Mouse (Mus musculus) gastrocnemius, postnatal 10 days (tissue): ENCODE data around the gene Olfr622. TPM values are rescaled to one million over a fixed set of nuclear protein-coding genes. Genes with fewer than 3 reads are reported as not detected.

ENCODE experiments used
- DNase-seq: peaks from one replicate; pipeline ENCODE4 v3.0.0; 2021; ENCODE audit warnings: mixed read lengths
- long read RNA-seq, 2 experiments: library from polyadenylated mRNA; stranded (forward); transcript quantifications; one replicate each; pipeline ENCODE4 v2.0.0; 2021
- total RNA-seq, 2 experiments: library from RNA; stranded (reverse); gene quantifications; 2 replicates each; pipeline ENCODE4 v1.2.3; 2021

Gene Olfr622
- not detected for total RNA-seq
- long read RNA-seq, experiment 1, result 0 reads
- long read RNA-seq, experiment 2, result 0 reads

DNA sequence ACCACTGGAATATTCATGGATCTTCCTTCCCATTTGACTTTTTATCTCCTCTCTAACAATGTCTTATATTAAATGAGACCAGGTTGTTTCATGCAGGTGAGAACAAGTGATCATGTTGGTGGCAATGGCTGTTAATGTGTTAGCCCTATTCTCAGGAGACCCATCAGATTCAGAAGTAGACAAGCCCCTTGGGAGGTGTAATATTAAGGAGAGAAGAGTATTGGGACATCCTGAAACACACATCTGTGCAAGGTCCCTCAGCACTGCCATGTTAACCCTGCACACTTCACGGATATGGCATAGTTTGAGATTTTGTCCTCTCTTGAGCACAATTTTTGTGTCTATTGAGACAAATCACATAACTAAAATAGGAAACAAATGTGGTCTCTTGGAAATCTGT, at the start of gene Olfr622:
TSS of gene Olfr622 (minus strand) at position 101 of the 400 bp plus-strand sequence.
- DNase-seq, result no peak

DNA sequence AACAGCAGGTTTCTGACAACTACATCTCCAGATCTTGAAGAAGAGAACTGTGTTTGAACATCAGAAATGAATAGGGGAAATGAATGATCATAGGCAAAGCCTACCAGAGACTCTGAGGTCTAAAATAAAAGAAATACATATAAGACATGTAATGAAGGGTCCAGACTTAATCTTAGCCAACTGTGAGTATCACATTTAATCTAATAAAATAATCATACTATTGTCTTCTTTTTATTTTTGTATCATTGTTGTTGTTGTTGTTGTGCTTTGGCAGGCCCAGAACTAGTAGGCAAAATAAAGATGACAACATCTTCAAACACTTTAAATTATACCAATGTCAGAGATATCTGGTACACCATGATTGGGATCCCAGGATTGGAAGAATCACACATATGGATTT, 39.9 kb upstream of the Olfr622 start, which contains the start of gene Olfr625-ps1:
TSS of gene Olfr625-ps1 (plus strand) at position 301 of the 400 bp plus-strand sequence.
- DNase-seq, result no peak

DNA sequence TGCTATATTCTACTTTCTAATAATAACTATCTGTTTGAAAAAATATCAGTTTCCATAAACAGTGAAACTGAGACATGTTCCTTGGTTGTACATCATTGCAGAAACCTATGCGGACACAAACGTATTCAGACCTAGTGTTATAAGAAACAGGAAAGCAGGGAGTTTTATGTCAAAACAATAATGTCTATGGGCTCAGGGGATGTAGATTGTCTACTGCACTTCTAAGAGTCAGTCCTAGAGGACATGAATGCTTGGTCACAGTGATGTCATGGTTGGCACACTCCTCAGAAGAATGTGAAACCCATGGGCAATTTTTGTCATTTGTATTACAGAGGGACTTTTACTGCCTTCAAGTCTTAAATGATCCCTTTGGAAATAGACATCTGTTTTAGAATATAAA, 28.6 kb upstream of the Olfr622 start, which contains the start of gene Olfr624:
TSS of gene Olfr624 (minus strand) at position 101 of the 400 bp plus-strand sequence.
- DNase-seq, result no peak

DNA sequence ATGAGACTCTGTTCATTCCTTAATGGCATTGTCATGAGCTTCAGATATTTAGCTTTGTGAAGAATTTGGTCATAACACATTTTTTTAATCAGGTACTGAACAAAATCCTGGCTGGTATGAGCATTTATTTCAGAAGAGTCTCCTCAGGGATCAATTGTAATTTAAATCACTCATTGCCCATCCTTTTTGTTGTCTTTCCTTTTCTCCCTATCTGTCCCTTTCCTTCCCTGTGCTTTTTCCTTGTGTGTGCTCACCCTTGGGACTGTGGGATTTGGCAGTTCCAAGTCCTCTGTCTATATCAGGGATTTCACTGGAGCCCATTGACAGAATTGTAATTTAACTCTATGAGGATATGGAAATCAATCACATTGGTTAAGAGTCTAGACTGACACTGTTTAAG, 21.1 kb upstream of the Olfr622 start, which contains the start of gene Olfr623:
TSS of gene Olfr623 (minus strand) at position 101 of the 400 bp plus-strand sequence.
- no peak for DNase-seq

DNA sequence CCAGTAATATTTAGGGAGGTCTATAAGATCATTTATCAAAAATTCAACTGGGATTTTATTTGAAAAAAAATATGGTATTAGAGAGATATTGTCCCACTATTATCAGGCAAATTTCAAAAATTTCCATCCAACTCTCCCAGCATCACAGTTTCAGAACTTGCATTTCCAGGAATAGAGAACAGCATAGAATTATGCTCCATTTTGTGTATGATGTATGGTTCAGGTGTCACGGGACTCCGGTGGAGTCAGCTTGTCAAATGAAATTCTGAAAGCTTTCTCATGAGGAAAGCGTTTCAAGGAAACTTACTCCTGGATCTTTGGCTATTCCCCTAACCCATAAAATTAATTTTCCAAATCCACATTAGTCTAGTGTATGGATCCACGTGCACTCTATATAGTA, 1.6 kb upstream of the Olfr622 start:
- no peak for DNase-seq

DNA sequence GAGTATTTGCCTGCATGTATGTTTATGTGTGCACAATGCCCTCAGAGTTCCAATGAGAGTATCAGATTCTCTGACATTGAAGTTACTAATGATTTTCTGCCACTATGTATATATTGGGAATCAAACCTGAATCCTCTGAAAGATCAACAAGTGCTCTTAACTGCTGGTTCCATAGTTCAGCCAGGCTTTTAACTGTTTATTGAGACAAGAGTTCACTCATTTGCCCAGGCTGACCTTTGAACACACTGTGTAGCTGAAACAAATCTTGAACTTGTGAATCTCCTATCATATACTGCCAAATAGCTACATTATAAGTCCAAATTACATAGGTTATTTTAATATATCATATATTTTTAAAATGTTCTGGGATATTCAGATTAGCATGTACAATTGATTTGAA, 5.7 kb downstream of the Olfr622 start:
- no peak for DNase-seq

DNA sequence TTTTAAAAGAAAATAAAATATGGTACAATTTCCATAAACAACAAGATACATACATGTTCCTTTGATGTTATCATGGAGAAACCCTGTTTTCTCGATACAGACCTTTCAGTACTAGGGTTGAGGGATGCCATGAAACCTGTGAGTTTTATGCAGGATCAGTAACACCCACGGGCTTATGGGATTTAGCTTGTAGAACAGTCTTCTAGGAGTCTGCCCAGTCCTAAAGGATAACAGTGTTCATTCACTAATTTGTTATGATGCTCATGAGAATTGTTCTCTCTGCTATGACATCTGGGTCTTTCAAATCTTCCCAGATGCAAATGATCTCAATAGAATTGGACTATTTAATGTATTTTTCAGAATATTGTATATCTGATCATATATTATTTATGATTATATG, 30.1 kb downstream of the Olfr622 start, which contains the start of gene Olfr620:
TSS of gene Olfr620 (minus strand) at position 101 of the 400 bp plus-strand sequence.
- no peak for DNase-seq

DNA sequence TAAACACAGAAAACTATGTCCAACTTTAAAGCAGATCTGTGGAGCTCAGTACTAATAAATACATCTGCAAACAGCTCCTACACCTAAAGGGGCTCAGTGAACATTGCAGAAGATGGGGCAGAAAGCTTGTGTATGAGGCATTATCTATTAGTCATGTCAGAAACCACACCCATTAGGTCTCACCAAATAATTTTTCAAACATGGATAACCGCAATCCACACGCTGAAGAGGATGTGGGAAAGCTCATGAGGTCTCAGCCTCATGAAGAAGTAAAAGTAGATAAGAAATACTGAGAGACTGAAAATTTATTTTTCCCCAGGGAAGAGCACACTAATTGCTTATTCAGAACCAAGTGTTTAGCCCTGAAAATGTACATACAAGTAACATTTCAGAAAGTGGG, 35.1 kb downstream of the Olfr622 start:
- no peak for DNase-seq

DNA sequence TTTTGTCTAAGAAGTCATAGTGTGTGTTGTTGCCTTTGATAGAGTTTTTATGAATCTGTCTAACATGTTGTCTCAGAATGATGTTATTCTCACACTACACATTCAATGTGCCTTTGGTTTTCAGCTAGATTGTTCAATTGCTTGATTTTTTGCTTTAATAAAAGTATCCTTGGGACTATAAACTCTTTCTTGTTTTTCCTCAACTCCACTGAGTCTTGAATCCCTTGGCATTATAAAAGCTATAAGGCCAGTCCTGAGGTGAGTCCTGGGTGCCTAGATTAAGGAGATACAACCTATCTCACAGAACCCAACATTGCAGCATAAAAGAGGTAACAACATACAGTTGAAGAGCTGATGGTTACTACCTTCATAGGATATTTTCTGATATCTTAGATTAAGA, 42.2 kb downstream of the Olfr622 start, which contains the start of gene Olfr619:
TSS of gene Olfr619 (plus strand) at position 301 of the 400 bp plus-strand sequence.
- DNase-seq, result no peak

DNA sequence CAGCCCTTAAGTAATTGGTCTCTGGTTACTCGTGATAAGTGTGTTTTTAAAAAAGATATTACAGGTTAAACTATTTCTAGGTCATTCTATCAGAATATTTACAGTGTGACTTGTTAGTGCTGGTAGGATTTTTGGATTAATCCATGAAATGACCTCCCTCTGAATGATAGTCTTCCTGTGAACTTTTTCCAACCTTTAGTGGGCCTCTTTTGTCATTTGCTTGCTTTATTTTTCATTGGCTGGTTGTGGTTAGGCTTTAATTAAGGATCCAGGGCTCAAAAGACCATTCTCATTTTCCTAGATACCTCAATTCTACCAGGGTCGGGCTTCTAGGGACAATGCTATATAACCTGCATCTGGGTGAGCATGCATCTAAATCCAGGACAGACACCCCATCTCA, 52.7 kb downstream of the Olfr622 start, which contains the start of gene Olfr618:
TSS of gene Olfr618 (plus strand) at position 301 of the 400 bp plus-strand sequence.
- DNase-seq, result no peak

Other genes with a start within 250 kb of the Olfr622 start
- gene Usp17lc, start 227.6 kb downstream of the Olfr622 start, total RNA-seq, result not detected
- gene Olfr605, start 197.3 kb downstream of the Olfr622 start, total RNA-seq, result not detected
- gene Olfr606, start 193.7 kb downstream of the Olfr622 start, total RNA-seq, result not detected
- gene Olfr607, start 178.6 kb downstream of the Olfr622 start, total RNA-seq, result not detected
- not detected for gene Olfr608, start 172.8 kb downstream of the Olfr622 start, total RNA-seq
- not detected for gene Olfr609, start 144.6 kb downstream of the Olfr622 start, total RNA-seq
- not detected for gene Olfr610, start 130.6 kb downstream of the Olfr622 start, total RNA-seq
- not detected for gene Olfr611, start 121.9 kb downstream of the Olfr622 start, total RNA-seq
- not detected for gene Olfr612, start 100.0 kb downstream of the Olfr622 start, total RNA-seq
- gene Olfr613, start 94.6 kb downstream of the Olfr622 start, total RNA-seq, result not detected
- gene Olfr615, start 86.6 kb downstream of the Olfr622 start, total RNA-seq, result not detected
- not detected for gene Olfr616, start 73.6 kb downstream of the Olfr622 start, total RNA-seq
- gene Olfr617, start 69.6 kb downstream of the Olfr622 start, total RNA-seq, result not detected
- gene Olfr618, start 52.6 kb downstream of the Olfr622 start, total RNA-seq, result not detected
- gene Olfr619, start 42.1 kb downstream of the Olfr622 start, total RNA-seq, result not detected
- gene Olfr620, start 30.2 kb downstream of the Olfr622 start, total RNA-seq, result not detected
- not detected for gene Olfr623, start 21.0 kb upstream of the Olfr622 start, total RNA-seq
- not detected for gene Olfr624, start 28.5 kb upstream of the Olfr622 start, total RNA-seq
- not detected for gene Olfr625-ps1, start 40.0 kb upstream of the Olfr622 start, total RNA-seq
- gene Olfr243, start 72.0 kb upstream of the Olfr622 start, total RNA-seq, result not detected
- not detected for gene Olfr628, start 87.7 kb upstream of the Olfr622 start, total RNA-seq
- not detected for gene Olfr629, start 102.2 kb upstream of the Olfr622 start, total RNA-seq
- not detected for gene Olfr630, start 114.6 kb upstream of the Olfr622 start, total RNA-seq
- not detected for gene Olfr69, start 128.9 kb upstream of the Olfr622 start, total RNA-seq
- gene Olfr68, start 137.0 kb upstream of the Olfr622 start, total RNA-seq, result not detected
- not detected for gene Olfr67, start 149.1 kb upstream of the Olfr622 start, total RNA-seq
- 100 to 1,000 TPM; 105 to 167 TPM for gene Hbb-bt, start 171.3 kb upstream of the Olfr622 start, total RNA-seq
- 1,000 to 10,000 TPM in 1 of 2 experiments, 100 to 1,000 TPM in 1; 926 to 1,441 TPM for gene Hbb-bs, start 185.4 kb upstream of the Olfr622 start, total RNA-seq
- gene Hbb-bh2, start 197.8 kb upstream of the Olfr622 start, total RNA-seq, result not detected
- not detected for gene Hbb-bh1, start 200.5 kb upstream of the Olfr622 start, total RNA-seq
- not detected for gene Hbb-y, start 210.5 kb upstream of the Olfr622 start, total RNA-seq
- gene Olfr66, start 243.6 kb upstream of the Olfr622 start, total RNA-seq, result not detected